Mouse (Mus musculus) kidney, adult 2 months (tissue): ENCODE measurements around the gene Vegfd.

Source experiments
- CTCF ChIP-seq: fragments of 200-500 bp; conservative IDR thresholded peaks from 2 replicates; pipeline ENCODE4 v1.5.1; 2011; ENCODE audit warnings: low read depth, mild to moderate bottlenecking, control low read depth, low read length, moderate library complexity, mixed read lengths; ENCODE audit not compliant: insufficient read depth, insufficient read length
- POLR2A ChIP-seq: fragments of 200-500 bp; IDR thresholded peaks from one replicate; pipeline ENCODE4 v1.6.1; 2011; ENCODE audit warnings: low read depth, low read length, control low read depth

DNA sequence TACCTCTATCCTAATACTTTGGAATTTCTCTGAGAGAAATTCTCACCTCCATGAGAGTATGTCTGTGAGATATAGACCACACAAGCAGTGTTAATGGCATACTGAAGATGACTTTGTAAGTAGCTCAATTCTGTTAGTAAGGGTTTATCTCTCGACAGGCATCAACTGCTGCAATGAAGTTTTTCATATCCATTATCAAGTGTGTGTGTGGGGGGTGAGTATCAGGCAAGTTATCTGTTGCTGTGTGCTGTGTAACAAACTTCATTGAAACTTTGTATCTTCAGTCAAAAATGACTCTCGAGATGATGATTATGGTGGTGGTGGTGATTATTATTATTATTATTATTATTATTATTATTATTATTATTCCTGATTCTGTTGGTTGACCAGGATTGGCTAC lies 43.6 kb downstream of the Vegfd start:
- no peak for TF ChIP-seq POLR2A
- TF ChIP-seq CTCF, result no peak
